Mouse (Mus musculus): Measurements from ENCODE around the gene Cdyl2. TPM values are rescaled to one million over a fixed set of nuclear protein-coding genes. Genes with fewer than 3 reads are reported as not detected.

Cdyl2 gene
- polyA plus RNA-seq, 1 experiment from 2014 or later = 3.6 TPM

DNA sequence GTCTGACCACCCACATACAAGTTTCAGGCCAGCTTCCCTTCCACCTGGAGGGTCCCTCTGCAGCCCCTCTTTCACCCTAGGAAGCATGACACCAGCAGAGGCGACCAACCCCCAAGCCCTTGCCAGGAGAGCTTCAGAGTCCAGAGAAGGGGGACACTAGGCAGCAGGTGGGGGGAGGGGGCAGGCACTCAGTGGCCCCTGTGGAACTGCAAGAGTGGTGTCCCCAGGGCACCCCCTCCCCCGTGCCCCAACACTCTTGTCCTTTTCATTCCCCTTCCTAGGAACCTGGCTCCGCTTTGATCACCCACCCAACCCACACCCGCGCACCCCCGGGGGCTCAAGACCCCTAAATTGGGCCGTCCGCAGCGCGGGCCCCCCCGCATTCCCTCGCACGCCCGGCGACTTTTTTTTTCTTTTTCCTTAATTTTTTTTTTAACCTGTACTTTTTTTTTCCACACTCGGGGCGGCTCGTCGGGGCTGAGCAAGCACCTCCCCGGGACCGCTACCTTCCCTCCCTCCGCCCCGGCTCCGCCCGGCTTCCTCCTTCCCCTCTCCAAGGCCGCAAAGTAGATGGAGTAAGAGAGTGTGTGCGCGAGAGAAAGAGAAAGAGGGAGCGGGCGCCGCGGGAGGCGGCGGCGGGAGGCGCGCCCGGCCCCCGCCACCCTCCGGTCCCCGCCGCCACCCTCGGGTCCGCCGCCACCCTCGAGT lies 661 bp downstream of the Cdyl2 start:
- peaks cover 4% of the 10 kb centered on the region; the same call in 1 of the 2 replicates for H3K36me3 ChIP-seq
- H3K27me3 ChIP-seq (replicated peaks) = peaks cover 22% of the 10 kb centered on the region
- peak; percentile 60 for ATAC-seq
- H3K9ac ChIP-seq = peak overlapping the region; percentile 75
- WGBS (ENCODE audit: insufficient replicate concordance) = 4% methylated on average over 26 of the region's 46 CpGs
- H3K9me3 ChIP-seq (replicated peaks) = 0 out of 2 replicates have a peak, but pooled peaks cover 7% of the 10 kb centered on the region
- peaks cover 30% of the 10 kb centered on the region for H3K4me1 ChIP-seq
- H3K4me2 ChIP-seq = peak overlapping the region; percentile 85
- peak overlapping the region; percentile 75 for H3K4me3 ChIP-seq
- peak overlapping the region; percentile 68 for H3K27ac ChIP-seq

DNA sequence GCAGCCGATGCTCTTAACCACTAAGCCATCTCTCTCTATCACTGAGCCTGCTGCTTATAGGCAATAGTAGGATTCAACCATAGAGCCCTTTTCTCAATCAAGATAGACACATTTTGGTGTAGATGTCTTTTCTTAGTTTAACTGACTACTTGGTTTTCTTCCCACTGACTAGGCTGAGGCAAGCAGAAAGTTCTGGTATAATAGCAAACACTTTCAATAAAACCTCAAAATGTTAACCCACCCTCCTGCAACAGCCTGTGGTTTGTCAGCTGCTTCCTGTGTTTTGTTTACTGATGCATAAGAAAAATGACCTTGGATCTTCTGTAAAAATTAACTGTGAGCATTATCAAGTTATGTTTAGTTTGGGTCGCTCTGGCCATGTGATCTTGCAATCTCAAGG lies 11.3 kb downstream of the Cdyl2 start:
- H3K27ac ChIP-seq = no peak overlapping the region
- peaks cover 6% of the 10 kb centered on the region for H3K36me3 ChIP-seq
- H3K4me2 ChIP-seq = no peak overlapping the region
- no peak overlapping the region for H3K4me3 ChIP-seq
- WGBS (ENCODE audit: insufficient replicate concordance) = 66% methylated on average over 2 of the region's 2 CpGs
- H3K9ac ChIP-seq = no peak overlapping the region
- no peaks in the 10 kb centered on the region for H3K27me3 ChIP-seq (replicated peaks)
- no peak for ATAC-seq
- no peaks in the 10 kb centered on the region for H3K4me1 ChIP-seq
- H3K9me3 ChIP-seq (replicated peaks) = peaks cover 20% of the 10 kb centered on the region

DNA sequence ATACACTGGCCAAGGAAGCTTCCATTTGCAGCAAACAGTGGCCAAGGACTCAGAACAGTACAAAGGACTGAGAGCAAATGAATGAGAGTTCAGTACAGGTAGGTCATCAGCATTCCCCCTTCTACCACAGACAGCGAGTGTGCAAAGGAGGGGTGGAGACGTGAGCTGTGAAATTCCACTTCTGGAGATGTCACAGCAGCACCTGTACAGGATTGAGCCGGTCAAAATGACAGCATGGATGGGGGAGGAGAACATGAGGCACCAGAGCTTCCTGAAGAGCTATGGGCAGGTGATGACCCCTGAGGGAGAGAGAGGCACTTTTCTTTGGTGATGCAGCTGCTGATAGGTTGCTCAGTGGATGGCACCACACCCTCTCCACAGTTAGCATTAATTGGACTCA lies 25.3 kb downstream of the Cdyl2 start:
- Histone ChIP-seq H3K4me1 (no peaks in the 10 kb centered on the region), H3K4me2 (no peak overlapping the region), H3K4me3 (no peak overlapping the region), H3K27ac (no peak overlapping the region), H3K27me3 (replicated peaks) (no peaks in the 10 kb centered on the region), H3K9ac (no peak overlapping the region), H3K36me3 (no peaks in the 10 kb centered on the region), H3K9me3 (replicated peaks) (peaks cover 5% of the 10 kb centered on the region; the same call in 1 of the 2 replicates)
- WGBS (ENCODE audit: insufficient replicate concordance) = 71% methylated on average over 3 of the region's 3 CpGs
- no peak for ATAC-seq

DNA sequence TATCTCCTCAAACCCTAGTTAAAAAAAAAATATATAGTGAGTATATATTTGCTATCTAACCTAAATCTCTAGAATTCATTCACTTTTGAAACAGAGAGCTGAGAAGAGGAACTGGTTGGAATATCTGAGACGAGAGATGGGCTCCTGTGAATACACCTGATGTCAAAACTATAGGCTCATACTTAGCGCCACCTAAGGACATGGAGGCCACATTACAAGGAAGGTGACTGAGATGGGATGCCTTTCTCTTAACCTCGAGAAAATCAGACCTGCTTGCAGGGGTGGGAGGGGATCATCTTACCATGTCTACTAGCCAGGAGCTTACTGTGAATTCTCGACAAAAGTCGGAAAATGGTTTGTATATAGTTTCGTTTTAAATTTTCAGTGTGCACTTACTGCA lies 30.3 kb downstream of the Cdyl2 start:
- Histone ChIP-seq H3K27ac (no peak overlapping the region), H3K9me3 (replicated peaks) (no peaks in the 10 kb centered on the region), H3K36me3 (no peaks in the 10 kb centered on the region), H3K9ac (no peak overlapping the region), H3K4me3 (no peak overlapping the region), H3K4me1 (no peaks in the 10 kb centered on the region), H3K4me2 (no peak overlapping the region), H3K27me3 (replicated peaks) (no peaks in the 10 kb centered on the region)
- 75% methylated on average over 6 of the region's 6 CpGs for WGBS (ENCODE audit: insufficient replicate concordance)
- no peak for ATAC-seq

DNA sequence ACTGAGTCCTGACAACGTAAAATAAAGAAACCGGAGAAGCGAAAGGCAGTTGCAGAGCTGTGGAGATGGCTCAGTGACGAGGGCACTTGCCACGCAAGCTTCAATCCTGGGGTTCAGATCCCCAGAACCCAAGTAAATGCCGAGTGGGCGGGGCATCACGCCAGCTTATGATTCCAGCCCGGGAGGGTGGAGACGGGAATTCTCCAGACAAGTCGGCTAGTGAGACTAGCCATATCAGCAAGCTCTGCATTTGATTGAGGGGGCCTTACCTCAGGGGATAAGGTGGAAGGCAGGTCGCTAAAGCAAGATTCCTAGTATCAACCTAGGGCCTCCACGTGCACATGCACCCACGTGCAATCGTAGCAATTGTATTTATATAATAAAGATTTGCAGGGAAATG lies 39.9 kb downstream of the Cdyl2 start:
- H3K4me1 ChIP-seq = no peaks in the 10 kb centered on the region
- H3K27ac ChIP-seq = no peak overlapping the region
- no peaks in the 10 kb centered on the region for H3K27me3 ChIP-seq (replicated peaks)
- WGBS (ENCODE audit: insufficient replicate concordance) = 75% methylated on average over 15 of the region's 15 CpGs
- no peaks in the 10 kb centered on the region for H3K9me3 ChIP-seq (replicated peaks)
- no peaks in the 10 kb centered on the region for H3K36me3 ChIP-seq
- no peak overlapping the region for H3K4me3 ChIP-seq
- ATAC-seq = no peak
- H3K9ac ChIP-seq = no peak overlapping the region
- H3K4me2 ChIP-seq = no peak overlapping the region

DNA sequence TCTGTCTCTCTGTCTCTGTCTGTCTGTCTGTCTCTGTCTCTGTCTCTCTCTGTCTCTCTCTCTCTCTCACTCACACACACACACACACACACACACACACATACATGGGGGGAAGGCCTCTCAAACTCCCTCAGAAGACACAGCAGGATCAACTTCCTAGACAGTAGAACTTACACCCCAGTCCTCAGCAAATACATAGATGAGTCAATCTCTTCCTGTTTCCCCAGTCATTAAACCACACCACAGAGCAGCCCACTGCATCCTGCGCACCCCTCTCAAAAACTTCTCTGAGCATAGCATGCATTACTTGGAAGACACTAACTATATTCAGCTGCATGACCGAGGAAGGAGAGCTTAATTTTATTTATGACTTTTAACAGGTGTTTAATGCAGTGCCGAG lies 43.0 kb downstream of the Cdyl2 start:
- H3K36me3 ChIP-seq = no peaks in the 10 kb centered on the region
- WGBS (ENCODE audit: insufficient replicate concordance) = 69% methylated on average over 3 of the region's 3 CpGs
- no peak for ATAC-seq
- H3K27me3 ChIP-seq (replicated peaks) = no peaks in the 10 kb centered on the region
- no peak overlapping the region for H3K27ac ChIP-seq
- no peak overlapping the region for H3K4me3 ChIP-seq
- no peak overlapping the region for H3K9ac ChIP-seq
- no peaks in the 10 kb centered on the region for H3K9me3 ChIP-seq (replicated peaks)
- no peak overlapping the region for H3K4me2 ChIP-seq
- no peaks in the 10 kb centered on the region for H3K4me1 ChIP-seq

DNA sequence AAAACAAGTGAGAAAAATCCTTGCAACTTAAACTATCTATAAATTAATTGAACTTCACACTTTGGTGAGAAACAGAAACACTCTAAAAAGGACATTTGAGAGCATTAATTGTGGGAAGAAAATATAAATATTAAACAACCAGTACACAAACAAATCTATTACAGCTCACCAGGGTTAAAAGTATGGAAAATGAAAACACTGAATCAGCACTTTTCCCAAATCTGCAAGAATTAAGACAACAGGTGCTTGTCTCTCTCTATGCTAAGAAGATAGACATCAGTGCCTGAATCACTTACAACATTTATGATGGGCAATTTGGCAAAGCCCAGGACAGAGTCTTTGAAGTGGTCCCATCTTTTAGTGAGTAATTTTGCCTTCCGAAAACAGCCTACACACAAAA lies 56.6 kb downstream of the Cdyl2 start:
- Histone ChIP-seq H3K4me2 (no peak overlapping the region), H3K9me3 (replicated peaks) (no peaks in the 10 kb centered on the region), H3K27ac (no peak overlapping the region), H3K4me1 (no peaks in the 10 kb centered on the region), H3K4me3 (no peak overlapping the region), H3K36me3 (no peaks in the 10 kb centered on the region), H3K27me3 (replicated peaks) (no peaks in the 10 kb centered on the region), H3K9ac (no peak overlapping the region)
- 67% methylated on average over 1 of the region's 1 CpGs for WGBS (ENCODE audit: insufficient replicate concordance)
- no peak for ATAC-seq

DNA sequence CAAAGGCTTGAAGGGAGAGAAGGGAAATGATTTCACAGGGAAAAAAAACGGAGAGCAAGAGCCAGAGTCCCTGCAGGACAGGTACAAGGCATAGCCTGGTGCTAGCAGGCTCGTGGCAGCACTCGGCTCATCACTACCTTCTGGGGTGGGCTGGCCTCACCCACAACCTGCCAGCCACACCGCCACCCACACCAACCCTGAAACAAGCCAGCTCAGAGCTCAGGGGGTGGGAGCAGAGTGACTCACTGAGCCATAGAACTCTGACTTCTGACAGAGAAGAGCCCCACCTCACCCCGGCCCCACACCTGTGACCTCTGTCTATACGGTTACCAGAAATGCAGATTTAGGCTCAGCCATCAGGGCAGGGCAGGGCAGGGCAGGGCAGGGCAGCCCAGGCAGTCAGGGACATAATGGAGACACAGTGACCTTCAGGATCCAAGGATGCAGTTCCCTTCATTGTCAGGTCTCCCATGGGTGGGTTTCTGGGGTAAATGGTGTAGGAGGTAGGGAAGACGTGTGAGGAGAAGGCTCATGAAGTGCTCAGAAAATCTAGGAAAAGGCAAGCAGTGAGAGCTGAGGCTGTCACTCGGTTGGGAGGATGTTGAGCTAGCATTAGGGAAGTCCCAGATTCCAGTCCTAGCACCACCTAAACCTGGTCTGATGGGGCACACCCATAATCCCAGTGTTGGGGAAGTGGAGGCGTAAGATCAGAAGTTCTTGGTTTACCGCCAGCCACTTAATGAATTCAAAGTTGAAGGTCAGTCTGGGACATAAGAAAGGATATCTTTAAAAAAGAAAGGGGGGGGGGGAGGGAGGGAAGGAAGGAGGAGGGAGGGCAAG lies 58.6 kb downstream of the Cdyl2 start:
- no peak overlapping the region for H3K4me2 ChIP-seq
- 63% methylated on average over 10 of the region's 10 CpGs for WGBS (ENCODE audit: insufficient replicate concordance)
- no peaks in the 10 kb centered on the region for H3K9me3 ChIP-seq (replicated peaks)
- ATAC-seq = no peak
- H3K9ac ChIP-seq = no peak overlapping the region
- H3K27ac ChIP-seq = no peak overlapping the region
- H3K4me1 ChIP-seq = no peaks in the 10 kb centered on the region
- H3K36me3 ChIP-seq = no peaks in the 10 kb centered on the region
- H3K4me3 ChIP-seq = no peak overlapping the region
- H3K27me3 ChIP-seq (replicated peaks) = no peaks in the 10 kb centered on the region

DNA sequence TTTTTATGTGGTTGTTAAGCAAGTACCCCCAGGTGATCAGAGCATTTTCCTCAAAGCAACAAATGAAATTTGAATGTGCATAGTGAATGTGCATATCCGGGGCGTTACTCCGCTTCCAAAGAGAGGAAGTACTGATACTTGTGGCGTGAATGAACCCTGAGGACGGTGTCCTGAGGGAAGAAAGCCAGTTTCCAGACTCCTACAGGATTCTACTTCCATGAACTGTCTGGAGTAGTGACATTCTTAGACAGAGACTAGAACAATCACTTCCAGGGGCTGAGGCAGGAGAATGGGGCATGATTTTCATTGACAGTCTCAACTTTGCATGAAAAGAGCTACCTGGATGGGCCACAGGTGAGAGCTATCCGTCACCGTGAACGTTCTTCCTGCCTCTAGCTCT lies 59.3 kb downstream of the Cdyl2 start:
- no peak overlapping the region for H3K4me3 ChIP-seq
- no peak overlapping the region for H3K9ac ChIP-seq
- H3K4me1 ChIP-seq = no peaks in the 10 kb centered on the region
- H3K27ac ChIP-seq = no peak overlapping the region
- 77% methylated on average over 8 of the region's 8 CpGs for WGBS (ENCODE audit: insufficient replicate concordance)
- ATAC-seq = no peak
- H3K27me3 ChIP-seq (replicated peaks) = no peaks in the 10 kb centered on the region
- no peak overlapping the region for H3K4me2 ChIP-seq
- H3K9me3 ChIP-seq (replicated peaks) = peaks cover 7% of the 10 kb centered on the region; the same call in 1 of the 2 replicates
- no peaks in the 10 kb centered on the region for H3K36me3 ChIP-seq

DNA sequence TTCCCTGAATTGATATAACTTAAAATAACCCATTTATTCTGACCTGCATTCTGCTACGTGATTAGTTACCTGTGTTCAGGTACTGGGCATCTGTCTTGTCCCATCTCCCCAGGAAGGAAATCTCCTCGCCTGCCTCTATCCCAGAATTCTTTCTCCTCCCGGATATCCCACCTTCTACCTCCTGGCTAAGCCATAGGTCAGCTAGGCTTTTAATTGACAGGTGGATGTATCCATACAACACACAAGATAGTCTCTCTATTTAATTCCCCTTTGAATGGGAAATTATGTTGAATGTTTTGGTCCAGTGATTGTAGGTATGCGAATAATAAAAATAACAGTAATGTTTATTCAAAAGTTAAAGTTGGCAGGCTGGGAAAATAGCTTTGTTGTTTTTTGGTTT lies 59.7 kb downstream of the Cdyl2 start:
- no peak overlapping the region for H3K9ac ChIP-seq
- H3K9me3 ChIP-seq (replicated peaks) = peaks cover 7% of the 10 kb centered on the region; the same call in 1 of the 2 replicates
- ATAC-seq = no peak
- H3K27ac ChIP-seq = no peak overlapping the region
- WGBS (ENCODE audit: insufficient replicate concordance) = 72% methylated on average over 4 of the region's 4 CpGs
- H3K4me2 ChIP-seq = no peak overlapping the region
- H3K36me3 ChIP-seq = no peaks in the 10 kb centered on the region
- H3K4me1 ChIP-seq = no peaks in the 10 kb centered on the region
- no peak overlapping the region for H3K4me3 ChIP-seq
- no peaks in the 10 kb centered on the region for H3K27me3 ChIP-seq (replicated peaks)

DNA sequence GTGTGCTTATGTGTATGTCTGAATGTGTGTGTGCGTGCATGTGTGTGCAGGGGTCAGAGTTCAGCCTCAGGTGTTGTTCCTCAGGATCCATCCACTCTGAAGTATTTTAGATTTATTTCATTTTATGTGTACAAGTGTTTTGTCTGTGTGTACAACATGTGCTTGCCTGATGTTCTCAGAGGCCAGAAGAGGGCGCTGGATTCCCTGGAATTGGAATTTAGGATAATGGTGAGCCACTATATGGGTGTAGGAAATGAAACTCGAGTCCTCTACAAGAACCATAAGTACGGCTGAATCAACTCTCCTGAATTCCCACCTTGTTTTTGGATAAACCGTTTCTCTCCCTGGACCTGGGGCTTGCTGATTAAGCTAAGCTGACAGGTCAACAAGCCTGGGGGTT lies 61.2 kb downstream of the Cdyl2 start:
- H3K4me1 ChIP-seq = no peaks in the 10 kb centered on the region
- H3K27ac ChIP-seq = no peak overlapping the region
- H3K4me3 ChIP-seq = no peak overlapping the region
- ATAC-seq = no peak
- H3K36me3 ChIP-seq = no peaks in the 10 kb centered on the region
- H3K9me3 ChIP-seq (replicated peaks) = peaks cover 7% of the 10 kb centered on the region; the same call in 1 of the 2 replicates
- no peak overlapping the region for H3K4me2 ChIP-seq
- no peak overlapping the region for H3K9ac ChIP-seq
- H3K27me3 ChIP-seq (replicated peaks) = no peaks in the 10 kb centered on the region
- WGBS (ENCODE audit: insufficient replicate concordance) = 53% methylated on average over 5 of the region's 5 CpGs

DNA sequence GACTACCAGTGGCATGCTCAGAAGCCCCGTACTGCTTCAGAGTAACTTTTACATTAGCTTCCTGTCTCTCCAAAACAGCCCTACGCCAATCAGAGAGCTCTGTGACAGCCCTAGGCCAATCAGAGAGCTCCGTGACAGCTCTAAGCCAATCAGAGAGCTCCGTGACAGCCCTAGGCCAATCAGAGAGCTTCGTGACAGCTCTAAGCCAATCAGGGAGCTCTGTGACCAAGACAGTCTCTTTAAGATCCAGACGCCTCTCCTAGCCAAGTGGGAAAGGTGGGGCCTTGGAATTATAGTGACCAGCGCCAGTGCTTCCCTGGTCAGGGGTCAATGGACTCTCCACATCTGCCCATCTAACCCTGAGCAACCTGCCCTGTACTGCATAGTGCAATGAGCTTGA lies 62.2 kb downstream of the Cdyl2 start:
- Histone ChIP-seq H3K9ac (no peak overlapping the region), H3K27ac (no peak overlapping the region), H3K4me3 (no peak overlapping the region), H3K27me3 (replicated peaks) (no peaks in the 10 kb centered on the region), H3K4me2 (no peak overlapping the region), H3K4me1 (no peaks in the 10 kb centered on the region), H3K36me3 (no peaks in the 10 kb centered on the region), H3K9me3 (replicated peaks) (peaks cover 7% of the 10 kb centered on the region; the same call in 1 of the 2 replicates)
- no peak for ATAC-seq
- 66% methylated on average over 7 of the region's 7 CpGs for WGBS (ENCODE audit: insufficient replicate concordance)
